Comparison of ENCODE assay signal across 8 mouse cellular contexts in the genomic region with DNA sequence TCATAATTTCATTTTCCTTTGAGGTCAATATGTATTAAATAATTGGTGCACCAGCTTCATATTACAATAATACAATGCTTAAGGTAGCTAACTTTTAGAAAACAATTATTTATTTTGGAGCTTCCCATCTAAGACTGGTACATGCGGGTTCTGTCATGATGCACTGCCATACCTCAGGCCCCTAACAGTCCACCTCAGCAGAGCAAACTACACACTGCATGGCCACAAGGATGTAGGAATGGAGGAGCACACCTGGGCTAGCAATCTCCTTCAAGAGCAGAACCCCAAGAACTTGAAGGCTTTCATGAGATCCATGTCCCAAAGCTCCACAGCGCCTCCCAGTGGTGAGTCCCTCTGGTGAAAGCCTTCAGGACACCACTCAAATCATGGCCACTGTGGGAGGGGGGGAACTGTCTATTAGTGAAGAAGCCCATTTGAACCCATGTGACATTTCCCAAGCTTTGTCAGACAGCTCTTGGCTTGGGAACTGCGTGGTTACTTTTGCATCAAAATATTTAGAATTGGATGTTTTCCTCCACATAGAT.
DNase-seq lines count a peak whose midpoint lies in the region; ATAC-seq and TF ChIP-seq lines count a peak whose summit lies in the region.
"Had no signal": no experiment of that assay in that cellular context is flagged by ENCODE, and none has a peak within 500 bp of the region (broad histone marks: within the 10 kb centered on the region; RNA-seq: fewer than 3 reads in every experiment).

No protein-coding gene starts in this region.

- no peak overlapping the region for H3K9ac ChIP-seq in ES-Bruce4 (ENCODE audit: low read depth, poor library complexity, severe bottlenecking)
- H3K9ac ChIP-seq: hindbrain, embryonic 15.5 days had no signal

- no peak for DNase-seq in Patski (ENCODE audit: low read depth, low spot score)
- DNase-seq in cerebellum, adult 9-11 months, result peak; percentile 39
- peak; percentile 80 to 86 for DNase-seq in frontal cortex, postnatal 36 days (ENCODE audit: low spot score in 2 of 2)
- peak; percentile 67 for DNase-seq in layer of hippocampus, adult 9-10 months (ENCODE audit: low spot score)
- peak; percentile 46 for DNase-seq in lung, postnatal 25 days (ENCODE audit: low spot score)
- peak; percentile 17 for DNase-seq in skeletal muscle tissue, adult 2 months (ENCODE audit: low read depth, low spot score)

- no peak for ATAC-seq in Patski

- in situ Hi-C loops in Patski (cut with MboI; ENCODE audit: low pct_unique_long_range_greater_than_20kb), result loop anchor here (5.0 to 10.0 kb wide), 2 partner anchors 151 to 737 kb away; no protein-coding TSS in a partner anchor

- CTCF ChIA-PET in Patski (lab: Charles Lee), result interaction anchor here (0.7 to 5.0 kb wide), 16 partner anchors 10 to 734 kb away, joined by 3 to 40 read pairs (median 4); no protein-coding TSS in a partner anchor

- H3K4me3 ChIP-seq in ES-Bruce4 (ENCODE audit: low read depth, low read length), result no peak overlapping the region
- H3K4me3 ChIP-seq: hindbrain, embryonic 15.5 days had no signal

- H3K4me1 ChIP-seq in ES-Bruce4 (ENCODE audit: control insufficient read depth, insufficient read depth, low read length), result no peaks in the 10 kb centered on the region

- H3K9me3 ChIP-seq in ES-Bruce4 (replicated peaks; ENCODE audit: control insufficient read depth, insufficient read depth, low read length, poor library complexity, severe bottlenecking), result no peaks in the 10 kb centered on the region
- H3K9me3 ChIP-seq: hindbrain, embryonic 15.5 days had no signal

- POLR2A ChIA-PET in Patski (lab: Charles Lee), result interaction anchor here (0.7 to 0.9 kb wide), 2 partner anchors 103 to 163 kb away, joined by 3 to 4 read pairs; no protein-coding TSS in a partner anchor

- TF ChIP-seq EP300 in ES-Bruce4 (IDR thresholded peaks at IDR 0.05; ENCODE audit: insufficient read depth, low read depth, low read length), result no peak

- H3K36me3 ChIP-seq in ES-Bruce4 (ENCODE audit: control insufficient read depth, insufficient read depth, low read length, poor library complexity, severe bottlenecking), result no peaks in the 10 kb centered on the region
- H3K36me3 ChIP-seq: hindbrain, embryonic 15.5 days had no signal

- TF ChIP-seq CTCF in ES-Bruce4 (IDR thresholded peaks at IDR 0.05; ENCODE audit: low read depth, low read length), result peak; percentile 71
- peak; percentile 98 for TF ChIP-seq CTCF in Patski (IDR thresholded peaks at IDR 0.05)

- H3K27ac ChIP-seq in ES-Bruce4 (ENCODE audit: insufficient read depth, low read length), result no peak overlapping the region
- H3K27ac ChIP-seq: hindbrain, embryonic 15.5 days had no signal

- TF ChIP-seq POLR2A in ES-Bruce4 (IDR thresholded peaks at IDR 0.05; ENCODE audit: insufficient read depth, low read length), result no peak

- no peaks in the 10 kb centered on the region for H3K27me3 ChIP-seq in ES-Bruce4 (ENCODE audit: control insufficient read depth, insufficient read depth, low read length, poor library complexity, severe bottlenecking)
- no peaks in the 10 kb centered on the region for H3K27me3 ChIP-seq in Patski
- H3K27me3 ChIP-seq: hindbrain, embryonic 15.5 days had no signal
